ENCODE assay signal across 9 mouse cellular contexts in genomic region chr2:31115943-31116731, GRCm38 (mm10). TPM values are rescaled to one million over a fixed set of nuclear protein-coding genes. Genes with fewer than 3 reads are reported as not detected.
A peak's percentile ranks its signal among the peaks of the same experiment; 100 is the strongest.
DNase-seq lines count a peak whose midpoint lies in the region; ATAC-seq and TF ChIP-seq lines count a peak whose summit lies in the region.
"Had no signal": no experiment of that assay in that cellular context is flagged by ENCODE, and none has a peak within 500 bp of the region (broad histone marks: within the 10 kb centered on the region; RNA-seq: fewer than 3 reads in every experiment).

No protein-coding gene starts in this region.

- peaks cover 16% of the 10 kb centered on the region; the same call in 1 of the 2 replicates for H3K4me1 ChIP-seq in heart, postnatal 0 days (ENCODE audit: control insufficient read depth, insufficient read depth)
- peaks cover 42% of the 10 kb centered on the region for H3K4me1 ChIP-seq in embryonic facial prominence, embryonic 14.5 days (ENCODE audit: control insufficient read depth, insufficient read depth, low read length)

- TF ChIP-seq CTCF in heart, postnatal 0 days (IDR thresholded peaks at IDR 0.05; ENCODE audit: low read depth) = no peak
- no peak for TF ChIP-seq CTCF in left cerebral cortex, adult 2 months (IDR thresholded peaks at IDR 0.05)

- no peak overlapping the region; the same call in 1 of the 2 replicates for H3K9ac ChIP-seq in heart, postnatal 0 days (replicated peaks; ENCODE audit: low read depth, low read length)
- no peak overlapping the region for H3K9ac ChIP-seq in embryonic facial prominence, embryonic 14.5 days (ENCODE audit: low read depth, low read length)
- H3K9ac ChIP-seq: liver, embryonic 15.5 days had no signal

- no peaks in the 10 kb centered on the region for H3K9me3 ChIP-seq in heart, postnatal 0 days (replicated peaks; ENCODE audit: control insufficient read depth, low read length)
- 0 out of 2 replicates have a peak, but pooled peaks cover 7% of the 10 kb centered on the region for H3K9me3 ChIP-seq in embryonic facial prominence, embryonic 14.5 days (ENCODE audit: control insufficient read depth, low read length)
- H3K9me3 ChIP-seq: liver, embryonic 15.5 days had no signal

- DNase-seq in heart, postnatal 0 days (ENCODE audit: low spot score) = no peak
- DNase-seq in heart, postnatal 25 days (ENCODE audit: low spot score) = no peak
- DNase-seq in CD4-positive, CD25-positive, alpha-beta regulatory T cell, adult 2 months (ENCODE audit: low read depth, low spot score) = peak; percentile 84
- peak; percentile 88 for DNase-seq in embryonic facial prominence, embryonic 14.5 days (ENCODE audit: low spot score)
- DNase-seq in left cerebral cortex, adult 2 months (ENCODE audit: extremely low spot score in 1 of 2, low spot score in 2 of 2) = no peak
- no peak for DNase-seq in frontal cortex, postnatal 36 days (ENCODE audit: low spot score in 2 of 2)
- no peak for DNase-seq in heart, adult 9 months (ENCODE audit: low spot score in 2 of 2)

- peak overlapping the region; percentile 58; the same call in 1 of the 2 replicates for H3K27ac ChIP-seq in heart, postnatal 0 days (ENCODE audit: low read depth)
- H3K27ac ChIP-seq in embryonic facial prominence, embryonic 14.5 days (replicated peaks; ENCODE audit: low read depth, low read length) = peak overlapping the region; percentile 85
- no peak overlapping the region for H3K27ac ChIP-seq in left cerebral cortex, adult 2 months

- no peak overlapping the region for H3K4me3 ChIP-seq in heart, postnatal 0 days (ENCODE audit: low read depth, low read length)
- H3K4me3 ChIP-seq in embryonic facial prominence, embryonic 14.5 days (ENCODE audit: low read depth, low read length) = no peak overlapping the region
- no peak overlapping the region for H3K4me3 ChIP-seq in left cerebral cortex, adult 2 months
- H3K4me3 ChIP-seq: liver, embryonic 15.5 days had no signal

- no peaks in the 10 kb centered on the region for H3K27me3 ChIP-seq in heart, postnatal 0 days (ENCODE audit: control insufficient read depth, insufficient read depth, low read length)
- H3K27me3 ChIP-seq in embryonic facial prominence, embryonic 14.5 days (replicated peaks; ENCODE audit: control insufficient read depth, insufficient read depth, low read length) = no peaks in the 10 kb centered on the region
- H3K27me3 ChIP-seq: liver, embryonic 15.5 days had no signal

- no peak overlapping the region for H3K4me2 ChIP-seq in heart, postnatal 0 days (ENCODE audit: low read depth, low read length)
- H3K4me2 ChIP-seq in embryonic facial prominence, embryonic 14.5 days (ENCODE audit: low read depth, low read length) = 0 out of 2 replicates have a peak overlapping the region, but pooled peaks have one; percentile 21

- TF ChIP-seq EP300 in heart, postnatal 0 days (IDR thresholded peaks at IDR 0.05; ENCODE audit: low read depth) = no peak

- WGBS in heart, postnatal 0 days = 65% methylated on average over 10 of the region's 10 CpGs
- WGBS in embryonic facial prominence, embryonic 14.5 days = 29% methylated on average over 10 of the region's 10 CpGs

- intact Hi-C loops in heart, postnatal 25 days (cut with DNase I) = no loop called here
- intact Hi-C loops in left cerebral cortex, adult 2 months (cut with DNase I) = no loop called here

- no peak for ATAC-seq in heart, postnatal 0 days (ENCODE audit: insufficient read depth, low read depth)
- peak; percentile 83 for ATAC-seq in embryonic facial prominence, embryonic 14.5 days (ENCODE audit: low read depth)
- peak; percentile 32 for ATAC-seq in megakaryocyte progenitor cell, adult 5-6 weeks (replicated peaks; ENCODE audit: poor library complexity)

- no peaks in the 10 kb centered on the region for H3K36me3 ChIP-seq in heart, postnatal 0 days (replicated peaks; ENCODE audit: control insufficient read depth, insufficient read depth, low read length)
- H3K36me3 ChIP-seq in embryonic facial prominence, embryonic 14.5 days (ENCODE audit: control insufficient read depth, insufficient read depth, low read length) = no peaks in the 10 kb centered on the region
- H3K36me3 ChIP-seq: liver, embryonic 15.5 days had no signal

RNA-seq across cellular contexts. Expression of gene Fnbp1, which starts 25.7 kb away (rescaled TPM):
- 6.4 and 7.7 TPM in 2 replicates for total RNA-seq in heart, postnatal 0 days (2014; rRNA removed; ENCODE audit: low replicate concordance)
- 10.0 and 11.4 TPM in 2 replicates for polyA plus RNA-seq in heart, postnatal 0 days (2015; fragmentation: Nextera tagmentation; extraction: Ambion mirVana)
- total RNA-seq in heart, postnatal 25 days (2021) = 10 to 100 TPM; 50.0 to 53.4 TPM
- 21.7 and 24.9 TPM in 2 replicates for polyA plus RNA-seq in embryonic facial prominence, embryonic 14.5 days (2014; fragmentation: Nextera tagmentation; extraction: Ambion mirVana)
- 30.7 and 44.8 TPM in 2 replicates for total RNA-seq in megakaryocyte progenitor cell, adult 5-6 weeks (2015)
- 20.9 and 44.7 TPM in 2 replicates for total RNA-seq in megakaryocyte progenitor cell, adult 5-6 weeks (2017)
- 100 to 1,000 TPM in 1 of 2 experiments, 10 to 100 TPM in 1; 85.8 to 101 TPM for total RNA-seq in left cerebral cortex, adult 2 months (2021)

RNA-seq across cellular contexts. Expression of gene Gpr107, which starts 36.0 kb away (rescaled TPM):
- 42.2 and 69.4 TPM in 2 replicates for total RNA-seq in heart, postnatal 0 days (2014; rRNA removed; ENCODE audit: low replicate concordance)
- polyA plus RNA-seq in heart, postnatal 0 days (2015; fragmentation: Nextera tagmentation; extraction: Ambion mirVana) = 19.1 and 20.3 TPM in 2 replicates
- 10 to 100 TPM; 33.1 to 35.1 TPM for total RNA-seq in heart, postnatal 25 days (2021)
- 27.4 and 28.6 TPM in 2 replicates for polyA plus RNA-seq in embryonic facial prominence, embryonic 14.5 days (2014; fragmentation: Nextera tagmentation; extraction: Ambion mirVana)
- 9.9 and 12.1 TPM in 2 replicates for total RNA-seq in megakaryocyte progenitor cell, adult 5-6 weeks (2015)
- total RNA-seq in megakaryocyte progenitor cell, adult 5-6 weeks (2017) = 13.6 and 15.2 TPM in 2 replicates
- total RNA-seq in left cerebral cortex, adult 2 months (2021) = 10 to 100 TPM; 45.2 to 51.5 TPM

Comparison
In these comparisons a context has a peak if more than half of its experiments do, and no peak if none do; other contexts are left out.
1. DNase-seq: peak in CD4-positive, CD25-positive, alpha-beta regulatory T cell, adult 2 months (single experiment) and embryonic facial prominence, embryonic 14.5 days (single experiment); none in heart, postnatal 0 days (single experiment), heart, postnatal 25 days (single experiment), left cerebral cortex, adult 2 months (0 of 2), frontal cortex, postnatal 36 days (0 of 2) and heart, adult 9 months (0 of 2).